Mouse (Mus musculus): Measurements from ENCODE around the gene Gprc5b. TPM values are rescaled to one million over a fixed set of nuclear protein-coding genes. Genes with fewer than 3 reads are reported as not detected.

The Gprc5b gene
- polyA plus RNA-seq, 1 experiment: 8.1 TPM

DNA sequence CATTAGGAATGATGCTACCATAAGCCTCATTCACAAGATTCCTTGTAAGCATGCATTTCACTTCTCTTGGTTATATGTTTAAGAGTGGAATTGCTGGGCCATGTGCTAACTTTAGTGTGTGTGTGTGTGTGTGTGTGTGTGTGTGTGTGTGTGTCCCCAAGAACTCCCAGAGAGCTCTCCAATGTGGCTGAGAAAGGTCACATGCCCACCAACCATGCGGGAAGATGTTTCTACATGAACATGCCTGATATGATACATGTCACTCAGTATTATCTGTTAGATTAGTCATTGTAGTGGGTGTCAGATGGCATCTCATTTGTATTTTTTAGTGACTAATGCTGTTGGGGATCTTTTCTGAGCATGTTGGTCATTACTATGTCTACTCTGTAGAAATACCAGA is 40.0 kb downstream of the Gprc5b start:
- no peaks in the 10 kb centered on the region for H3K4me1 ChIP-seq (ENCODE audit: control insufficient read depth, insufficient read depth, insufficient read length)
- TF ChIP-seq POLR2A (IDR thresholded peaks at IDR 0.05; ENCODE audit: low read depth, low read length) (no peak), CTCF (IDR thresholded peaks at IDR 0.05; ENCODE audit: extremely low read depth, insufficient read depth, insufficient read length, insufficient replicate concordance) (no peak)
- no peak overlapping the region for H3K27ac ChIP-seq (ENCODE audit: insufficient read depth, low read length)
- no peak for DNase-seq (ENCODE audit: low read depth in 1 of 2, low spot score in 2 of 2)
- H3K36me3 ChIP-seq (ENCODE audit: control insufficient read depth, insufficient read depth, low read length): no peaks in the 10 kb centered on the region
- 88% methylated on average over 1 of the region's 1 CpGs for WGBS
- H3K4me3 ChIP-seq (ENCODE audit: extremely low read depth, insufficient read depth, insufficient read length): no peak overlapping the region
- H3K27me3 ChIP-seq (ENCODE audit: control insufficient read depth, insufficient read depth, low read length): no peaks in the 10 kb centered on the region

DNA sequence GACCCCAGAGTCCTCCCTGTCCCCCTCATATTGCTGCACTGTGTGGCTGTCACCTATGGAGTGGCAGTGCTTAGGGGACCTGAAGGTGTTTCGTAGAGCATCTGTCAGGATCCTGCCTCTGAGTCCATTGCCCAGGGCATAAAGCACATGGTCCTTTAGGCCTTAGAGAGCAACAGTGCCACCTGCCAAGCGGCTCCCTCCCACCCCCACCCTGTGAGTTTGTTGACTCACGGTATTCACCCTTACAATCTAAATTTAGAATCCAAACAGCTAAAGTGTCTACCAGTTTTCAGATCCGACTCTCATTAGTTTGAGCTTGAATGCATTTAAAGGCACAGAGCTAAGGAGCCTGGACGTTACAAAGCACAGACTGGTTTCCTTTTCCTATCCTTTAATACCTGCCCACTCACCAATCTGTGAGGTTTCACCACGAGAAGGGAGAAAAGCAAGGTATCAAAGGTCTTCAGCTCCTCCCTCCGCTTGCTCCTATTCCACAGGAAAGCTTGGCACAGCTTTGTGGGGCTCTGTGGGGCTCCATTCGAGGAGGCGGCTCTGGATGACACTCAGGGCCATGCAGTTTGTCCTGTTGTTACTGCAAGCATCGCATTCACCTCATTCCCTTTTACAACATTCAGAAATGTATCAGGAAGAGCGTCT is 41.3 kb downstream of the Gprc5b start:
- Histone ChIP-seq H3K27me3 (ENCODE audit: control insufficient read depth, insufficient read depth, low read length) (no peaks in the 10 kb centered on the region), H3K36me3 (ENCODE audit: control insufficient read depth, insufficient read depth, low read length) (no peaks in the 10 kb centered on the region), H3K27ac (ENCODE audit: insufficient read depth, low read length) (no peak overlapping the region), H3K4me3 (ENCODE audit: extremely low read depth, insufficient read depth, insufficient read length) (no peak overlapping the region), H3K4me1 (ENCODE audit: control insufficient read depth, insufficient read depth, insufficient read length) (no peaks in the 10 kb centered on the region)
- WGBS: 71% methylated on average over 11 of the region's 11 CpGs
- no peak for TF ChIP-seq POLR2A (IDR thresholded peaks at IDR 0.05; ENCODE audit: low read depth, low read length)
- TF ChIP-seq CTCF (IDR thresholded peaks at IDR 0.05; ENCODE audit: extremely low read depth, insufficient read depth, insufficient read length, insufficient replicate concordance): no peak
- DNase-seq (ENCODE audit: low read depth in 1 of 2, low spot score in 2 of 2): no peak

DNA sequence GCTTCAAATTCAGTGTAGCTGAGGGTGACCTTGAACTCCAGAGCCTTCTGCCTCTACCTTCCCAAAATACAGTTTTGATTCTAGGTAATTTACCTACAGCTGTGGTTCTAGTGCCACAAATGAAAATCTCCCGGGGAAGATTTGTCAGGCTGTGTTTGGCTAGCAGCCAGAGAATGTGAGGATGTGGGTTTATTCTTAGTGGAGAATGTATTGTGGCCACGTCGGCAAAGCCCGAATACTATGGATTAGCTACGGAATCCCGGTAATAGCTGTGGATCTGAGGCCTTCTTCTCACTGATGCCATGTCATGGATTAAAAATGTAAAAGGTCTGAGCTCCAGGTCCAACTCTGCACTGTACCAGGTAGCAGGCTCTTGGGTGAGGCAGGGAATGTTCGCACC is 45.3 kb downstream of the Gprc5b start:
- WGBS: 73% methylated on average over 7 of the region's 7 CpGs
- no peaks in the 10 kb centered on the region for H3K27me3 ChIP-seq (ENCODE audit: control insufficient read depth, insufficient read depth, low read length)
- DNase-seq (ENCODE audit: low read depth in 1 of 2, low spot score in 2 of 2): no peak
- H3K36me3 ChIP-seq (ENCODE audit: control insufficient read depth, insufficient read depth, low read length): no peaks in the 10 kb centered on the region
- TF ChIP-seq CTCF (IDR thresholded peaks at IDR 0.05; ENCODE audit: extremely low read depth, insufficient read depth, insufficient read length, insufficient replicate concordance): no peak
- no peak for TF ChIP-seq POLR2A (IDR thresholded peaks at IDR 0.05; ENCODE audit: low read depth, low read length)
- H3K27ac ChIP-seq (ENCODE audit: insufficient read depth, low read length): no peak overlapping the region
- no peaks in the 10 kb centered on the region for H3K4me1 ChIP-seq (ENCODE audit: control insufficient read depth, insufficient read depth, insufficient read length)
- no peak overlapping the region for H3K4me3 ChIP-seq (ENCODE audit: extremely low read depth, insufficient read depth, insufficient read length)

- Histone ChIP-seq H3K4me3 (ENCODE audit: extremely low read depth, insufficient read depth, insufficient read length) (no peak overlapping the region), H3K36me3 (ENCODE audit: control insufficient read depth, insufficient read depth, low read length) (no peaks in the 10 kb centered on the region), H3K27ac (ENCODE audit: insufficient read depth, low read length) (no peak overlapping the region), H3K4me1 (ENCODE audit: control insufficient read depth, insufficient read depth, insufficient read length) (no peaks in the 10 kb centered on the region), H3K27me3 (ENCODE audit: control insufficient read depth, insufficient read depth, low read length) (no peaks in the 10 kb centered on the region)
- WGBS: 76% methylated on average over 2 of the region's 2 CpGs
- no peak for DNase-seq (ENCODE audit: low read depth in 1 of 2, low spot score in 2 of 2)
- TF ChIP-seq CTCF (IDR thresholded peaks at IDR 0.05; ENCODE audit: extremely low read depth, insufficient read depth, insufficient read length, insufficient replicate concordance) (no peak), POLR2A (IDR thresholded peaks at IDR 0.05; ENCODE audit: low read depth, low read length) (no peak)
Observed at GRCm38 (mm10) chr7:118948677-118949282, 46.2 kb downstream of the Gprc5b start.

GRCm38 (mm10) chr7:118947241-118947640 is 47.8 kb downstream of the Gprc5b start:
- Histone ChIP-seq H3K36me3 (ENCODE audit: control insufficient read depth, insufficient read depth, low read length) (no peaks in the 10 kb centered on the region), H3K4me3 (ENCODE audit: extremely low read depth, insufficient read depth, insufficient read length) (no peak overlapping the region), H3K4me1 (ENCODE audit: control insufficient read depth, insufficient read depth, insufficient read length) (no peaks in the 10 kb centered on the region), H3K27ac (ENCODE audit: insufficient read depth, low read length) (no peak overlapping the region), H3K27me3 (ENCODE audit: control insufficient read depth, insufficient read depth, low read length) (no peaks in the 10 kb centered on the region)
- DNase-seq (ENCODE audit: low read depth in 1 of 2, low spot score in 2 of 2): no peak
- TF ChIP-seq CTCF (IDR thresholded peaks at IDR 0.05; ENCODE audit: extremely low read depth, insufficient read depth, insufficient read length, insufficient replicate concordance): no peak
- TF ChIP-seq POLR2A (IDR thresholded peaks at IDR 0.05; ENCODE audit: low read depth, low read length): no peak
- WGBS: 75% methylated on average over 3 of the region's 3 CpGs

DNA sequence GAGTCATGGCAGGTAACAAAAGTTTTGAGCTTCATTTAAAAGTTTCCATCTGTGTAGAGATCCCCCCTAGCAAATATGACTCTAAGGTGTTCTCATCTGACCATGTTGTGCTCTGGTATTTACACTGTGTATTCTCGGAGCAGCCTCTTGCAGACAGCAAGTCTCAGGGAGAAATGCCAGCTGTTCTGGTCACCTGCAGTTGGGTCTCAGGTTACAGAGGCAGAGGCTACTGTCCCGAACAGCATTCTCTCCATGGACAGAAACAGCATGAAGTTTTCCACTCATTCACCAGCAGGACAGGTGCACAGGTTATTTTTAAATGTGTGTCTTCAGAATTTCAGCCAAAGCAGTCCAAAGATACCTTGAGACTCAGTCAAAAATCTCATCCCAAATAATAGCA is 50.1 kb downstream of the Gprc5b start:
- 75% methylated on average over 2 of the region's 2 CpGs for WGBS
- TF ChIP-seq CTCF (IDR thresholded peaks at IDR 0.05; ENCODE audit: extremely low read depth, insufficient read depth, insufficient read length, insufficient replicate concordance) (no peak), POLR2A (IDR thresholded peaks at IDR 0.05; ENCODE audit: low read depth, low read length) (no peak)
- Histone ChIP-seq H3K4me3 (ENCODE audit: extremely low read depth, insufficient read depth, insufficient read length) (no peak overlapping the region), H3K27me3 (ENCODE audit: control insufficient read depth, insufficient read depth, low read length) (no peaks in the 10 kb centered on the region), H3K36me3 (ENCODE audit: control insufficient read depth, insufficient read depth, low read length) (no peaks in the 10 kb centered on the region), H3K27ac (ENCODE audit: insufficient read depth, low read length) (no peak overlapping the region), H3K4me1 (ENCODE audit: control insufficient read depth, insufficient read depth, insufficient read length) (no peaks in the 10 kb centered on the region)
- no peak for DNase-seq (ENCODE audit: low read depth in 1 of 2, low spot score in 2 of 2)

GRCm38 (mm10) chr7:118943170-118943569 is 51.8 kb downstream of the Gprc5b start:
- Histone ChIP-seq H3K27me3 (ENCODE audit: control insufficient read depth, insufficient read depth, low read length) (no peaks in the 10 kb centered on the region), H3K27ac (ENCODE audit: insufficient read depth, low read length) (no peak overlapping the region), H3K4me1 (ENCODE audit: control insufficient read depth, insufficient read depth, insufficient read length) (no peaks in the 10 kb centered on the region), H3K4me3 (ENCODE audit: extremely low read depth, insufficient read depth, insufficient read length) (no peak overlapping the region), H3K36me3 (ENCODE audit: control insufficient read depth, insufficient read depth, low read length) (no peaks in the 10 kb centered on the region)
- TF ChIP-seq POLR2A (IDR thresholded peaks at IDR 0.05; ENCODE audit: low read depth, low read length) (no peak), CTCF (IDR thresholded peaks at IDR 0.05; ENCODE audit: extremely low read depth, insufficient read depth, insufficient read length, insufficient replicate concordance) (no peak)
- DNase-seq (ENCODE audit: low read depth in 1 of 2, low spot score in 2 of 2): no peak
- WGBS: 42% methylated on average over 7 of the region's 7 CpGs

Measured in spleen, adult 2 months (tissue).